Mouse (Mus musculus): Measurements from ENCODE around the gene Olfr769. TPM values are rescaled to one million over a fixed set of nuclear protein-coding genes. Genes with fewer than 3 reads are reported as not detected.

Olfr769 gene
- polyA plus RNA-seq (2017; shearing (Covaris generic)), result 0.04 TPM

GRCm38 (mm10) chr10:129117761-129118160, at the start of gene Olfr769:
TSS of gene Olfr769 (minus strand) at chr10:129117861.

GRCm38 (mm10) chr10:129164651-129165050, 47.0 kb upstream of the Olfr769 start, which contains the start of gene Olfr771:
TSS of gene Olfr771 (minus strand) at chr10:129164751.

GRCm38 (mm10) chr10:129138898-129139297, 21.2 kb upstream of the Olfr769 start, which contains the start of gene Olfr770:
TSS of gene Olfr770 (minus strand) at chr10:129138998.

GRCm38 (mm10) chr10:129099275-129099674, 18.4 kb downstream of the Olfr769 start, which contains the start of gene Olfr768:
TSS of gene Olfr768 (minus strand) at chr10:129099375.

GRCm38 (mm10) chr10:129082810-129083209, 34.9 kb downstream of the Olfr769 start, which contains the start of gene Olfr767:
TSS of gene Olfr767 (minus strand) at chr10:129082910.

GRCm38 (mm10) chr10:129068877-129069276, 48.8 kb downstream of the Olfr769 start, which contains the start of gene Olfr766-ps1:
TSS of gene Olfr766-ps1 (minus strand) at chr10:129068977.

Other genes with a start within 250 kb of the Olfr769 start
- 3.2 TPM for gene Gdf11, start 226.1 kb downstream of the Olfr769 start, polyA plus RNA-seq (2017; shearing (Covaris generic))
- 0.69 TPM for gene Cd63, start 216.9 kb downstream of the Olfr769 start, polyA plus RNA-seq (2017; shearing (Covaris generic))
- gene Rdh5, start 195.0 kb downstream of the Olfr769 start, polyA plus RNA-seq (2017; shearing (Covaris generic)), result 17.3 TPM
- 166 TPM for gene Bloc1s1, start 193.8 kb downstream of the Olfr769 start, polyA plus RNA-seq (2017; shearing (Covaris generic))
- gene Itga7, start 184.0 kb downstream of the Olfr769 start, polyA plus RNA-seq (2017; shearing (Covaris generic)), result 4.0 TPM
- gene Mettl7b, start 156.9 kb downstream of the Olfr769 start, polyA plus RNA-seq (2017; shearing (Covaris generic)), result not detected
- not detected for gene Olfr9, start 128.4 kb downstream of the Olfr769 start, polyA plus RNA-seq (2017; shearing (Covaris generic))
- gene Olfr763, start 107.1 kb downstream of the Olfr769 start, polyA plus RNA-seq (2017; shearing (Covaris generic)), result not detected
- gene Olfr764-ps1, start 78.0 kb downstream of the Olfr769 start, polyA plus RNA-seq (2017; shearing (Covaris generic)), result not detected
- not detected for gene Olfr765, start 67.9 kb downstream of the Olfr769 start, polyA plus RNA-seq (2017; shearing (Covaris generic))
- not detected for gene Olfr766-ps1, start 48.9 kb downstream of the Olfr769 start, polyA plus RNA-seq (2017; shearing (Covaris generic))
- not detected for gene Olfr767, start 35.0 kb downstream of the Olfr769 start, polyA plus RNA-seq (2017; shearing (Covaris generic))
- not detected for gene Olfr768, start 18.5 kb downstream of the Olfr769 start, polyA plus RNA-seq (2017; shearing (Covaris generic))
- gene Olfr770, start 21.1 kb upstream of the Olfr769 start, polyA plus RNA-seq (2017; shearing (Covaris generic)), result not detected
- not detected for gene Olfr771, start 46.9 kb upstream of the Olfr769 start, polyA plus RNA-seq (2017; shearing (Covaris generic))
- not detected for gene Olfr772, start 60.1 kb upstream of the Olfr769 start, polyA plus RNA-seq (2017; shearing (Covaris generic))
- not detected for gene Olfr773, start 69.6 kb upstream of the Olfr769 start, polyA plus RNA-seq (2017; shearing (Covaris generic))
- not detected for gene Olfr774, start 118.3 kb upstream of the Olfr769 start, polyA plus RNA-seq (2017; shearing (Covaris generic))
- gene Olfr775, start 130.6 kb upstream of the Olfr769 start, polyA plus RNA-seq (2017; shearing (Covaris generic)), result not detected
- gene Olfr776, start 141.3 kb upstream of the Olfr769 start, polyA plus RNA-seq (2017; shearing (Covaris generic)), result not detected
- not detected for gene Olfr777, start 153.6 kb upstream of the Olfr769 start, polyA plus RNA-seq (2017; shearing (Covaris generic))
- not detected for gene Olfr780, start 200.3 kb upstream of the Olfr769 start, polyA plus RNA-seq (2017; shearing (Covaris generic))
- gene Olfr781, start 211.0 kb upstream of the Olfr769 start, polyA plus RNA-seq (2017; shearing (Covaris generic)), result not detected
- gene Olfr782, start 231.0 kb upstream of the Olfr769 start, polyA plus RNA-seq (2017; shearing (Covaris generic)), result not detected

All from CD4-positive, CD25-positive, alpha-beta regulatory T cell (primary cell).